Mouse (Mus musculus) MEL (cell line): Measurements from ENCODE around the gene Rnase13. TPM values are rescaled to one million over a fixed set of nuclear protein-coding genes. Genes with fewer than 3 reads are reported as not detected.

Experiments used
- DNase-seq: peaks from one replicate; pipeline ENCODE4 v3.0.0; 2011; ENCODE audit warnings: low read depth, low spot score
- H3K27ac ChIP-seq: 2 replicates; pipeline ENCODE4 v1.5.1; 2012; ENCODE audit warnings: low read depth, mild to moderate bottlenecking, control low read depth, low read length, moderate library complexity; ENCODE audit not compliant: control insufficient read depth
- H3K27me3 ChIP-seq, 2 experiments: fragments of 150-350 bp in 1 of 2; sonication (generic) in 1 of 2; 2 replicates each; pipeline ENCODE4 v1.6.1; 2012; ENCODE audit warnings: low read length in 2 of 2, mild to moderate bottlenecking in 2 of 2, improper control_type of control experiment in 1 of 2, moderate library complexity in 1 of 2; ENCODE audit not compliant: insufficient read depth in 2 of 2, control insufficient read depth in 1 of 2
- H3K36me3 ChIP-seq, 2 experiments: 2 replicates each; pipeline ENCODE4 v1.6.1; 2012 to 2014; ENCODE audit warnings: low read length in 2 of 2, improper control_type of control experiment in 1 of 2, inconsistent platforms in 1 of 2, mild to moderate bottlenecking in 1 of 2; ENCODE audit not compliant: insufficient read depth in 2 of 2, control insufficient read depth in 1 of 2
- H3K4me1 ChIP-seq, 2 experiments: fragments of 150-350 bp in 1 of 2; sonication (generic) in 1 of 2; 2 replicates each; pipeline ENCODE4 v1.6.1; 2012; ENCODE audit warnings: low read length in 2 of 2, improper control_type of control experiment in 1 of 2, mild to moderate bottlenecking in 1 of 2; ENCODE audit not compliant: insufficient read depth in 2 of 2, control insufficient read depth in 1 of 2
- H3K4me3 ChIP-seq, 2 experiments: fragments of 150-350 bp in 1 of 2; sonication (generic) in 1 of 2; 2 replicates each; pipeline ENCODE4 v1.5.1; 2012; ENCODE audit warnings: low read depth in 2 of 2, low read length in 2 of 2, mild to moderate bottlenecking in 2 of 2, moderate library complexity in 2 of 2, control low read depth in 1 of 2, improper control_type of control experiment in 1 of 2; ENCODE audit not compliant: control insufficient read depth in 1 of 2, insufficient read depth in 1 of 2
- H3K79me2 ChIP-seq: 2 replicates; pipeline ENCODE4 v1.6.1; 2012; ENCODE audit warnings: mild to moderate bottlenecking, low read length, moderate library complexity; ENCODE audit not compliant: control insufficient read depth, poor library complexity, insufficient read depth
- H3K9ac ChIP-seq: 2 replicates; pipeline ENCODE4 v1.6.1; 2012; ENCODE audit warnings: low read depth, mild to moderate bottlenecking, control low read depth, low read length, moderate library complexity; ENCODE audit not compliant: control insufficient read depth, poor library complexity, severe bottlenecking
- H3K9me3 ChIP-seq: fragments of 150-350 bp; sonication (generic); replicated peaks from 2 replicates; pipeline ENCODE4 v1.6.1; 2012; ENCODE audit warnings: mild to moderate bottlenecking, low read length, improper control_type of control experiment, moderate library complexity; ENCODE audit not compliant: insufficient read depth
- BHLHE40 ChIP-seq: IDR thresholded peaks from 2 replicates; pipeline ENCODE4 v1.6.1; 2012; ENCODE audit warnings: low read depth, mild to moderate bottlenecking, inconsistent platforms, low read length, improper control_type of control experiment, borderline replicate concordance
- CTCF ChIP-seq, 3 experiments: IDR thresholded peaks in 2 of 3; conservative IDR thresholded peaks in 1 of 3; 2 replicates each; pipeline ENCODE4 v1.5.1; 2011 to 2012; ENCODE audit warnings: low read length in 3 of 3, low read depth in 2 of 3, mild to moderate bottlenecking in 2 of 3, improper control_type of control experiment in 1 of 3, inconsistent platforms in 1 of 3, mixed read lengths in 1 of 3, moderate library complexity in 1 of 3; ENCODE audit not compliant: control insufficient read depth in 1 of 3, insufficient read depth in 1 of 3, poor library complexity in 1 of 3, severe bottlenecking in 1 of 3
- E2F4 ChIP-seq: IDR thresholded peaks from 2 replicates; pipeline ENCODE4 v1.6.1; 2011; ENCODE audit warnings: low read depth, low read length, improper control_type of control experiment, borderline replicate concordance
- ELF1 ChIP-seq: IDR thresholded peaks from 2 replicates; pipeline ENCODE4 v1.6.1; 2014; ENCODE audit warnings: low read depth, mild to moderate bottlenecking, inconsistent platforms, low read length, improper control_type of control experiment, moderate library complexity
- EP300 ChIP-seq, 2 experiments: IDR thresholded peaks; 2 replicates each; pipeline ENCODE4 v1.6.1; 2011; ENCODE audit warnings: improper control_type of control experiment in 2 of 2, low read length in 2 of 2, low read depth in 1 of 2, mild to moderate bottlenecking in 1 of 2
- GABPA ChIP-seq: IDR thresholded peaks from 2 replicates; pipeline ENCODE4 v1.6.1; 2012; ENCODE audit warnings: low read depth, mild to moderate bottlenecking, inconsistent platforms, low read length, improper control_type of control experiment, moderate library complexity
- GATA1 ChIP-seq: IDR thresholded peaks from 2 replicates; pipeline ENCODE4 v1.6.1; 2011; ENCODE audit warnings: low read depth, low read length, improper control_type of control experiment
- HCFC1 ChIP-seq: IDR thresholded peaks from 2 replicates; pipeline ENCODE4 v1.6.1; 2012; ENCODE audit warnings: low read depth, mild to moderate bottlenecking, inconsistent platforms, low read length, improper control_type of control experiment, moderate library complexity
- KAT2A ChIP-seq: conservative IDR thresholded peaks from 2 replicates; pipeline ENCODE4 v1.6.1; 2012; ENCODE audit warnings: low read depth, low read length, improper control_type of control experiment, inconsistent platforms
- MAZ ChIP-seq: IDR thresholded peaks from 2 replicates; pipeline ENCODE4 v1.6.1; 2012; ENCODE audit warnings: low read depth, mild to moderate bottlenecking, inconsistent platforms, low read length, improper control_type of control experiment
- MYB ChIP-seq: IDR thresholded peaks from 2 replicates; pipeline ENCODE4 v1.6.1; 2011; ENCODE audit warnings: mild to moderate bottlenecking, low read depth, low read length, improper control_type of control experiment
- POLR2A ChIP-seq, 2 experiments: IDR thresholded peaks; 2 replicates each; pipeline ENCODE4 v1.6.1; 2011 to 2012; ENCODE audit warnings: low read length in 2 of 2, mild to moderate bottlenecking in 2 of 2, control low read depth in 1 of 2, improper control_type of control experiment in 1 of 2, low read depth in 1 of 2, moderate library complexity in 1 of 2; ENCODE audit not compliant: control insufficient read depth in 1 of 2, insufficient read depth in 1 of 2, poor library complexity in 1 of 2
- POLR2AphosphoS2 ChIP-seq: IDR thresholded peaks from 2 replicates; pipeline ENCODE4 v1.6.1; 2011; ENCODE audit warnings: low read length, improper control_type of control experiment
- RAD21 ChIP-seq: IDR thresholded peaks from 2 replicates; pipeline ENCODE4 v1.6.1; 2011; ENCODE audit warnings: mild to moderate bottlenecking, low read depth, low read length, improper control_type of control experiment
- SIN3A ChIP-seq: IDR thresholded peaks from 2 replicates; pipeline ENCODE4 v1.6.1; 2012; ENCODE audit warnings: low read length, improper control_type of control experiment, inconsistent platforms
- SMC3 ChIP-seq: IDR thresholded peaks from 2 replicates; pipeline ENCODE4 v1.6.1; 2011; ENCODE audit warnings: low read depth, low read length, improper control_type of control experiment
- TAL1 ChIP-seq: IDR thresholded peaks from 2 replicates; pipeline ENCODE4 v1.6.1; 2012; ENCODE audit warnings: mild to moderate bottlenecking, inconsistent platforms, low read length, moderate library complexity, mixed read lengths
- TCF12 ChIP-seq: IDR thresholded peaks from 2 replicates; pipeline ENCODE4 v1.6.1; 2014; ENCODE audit warnings: low read depth, mild to moderate bottlenecking, inconsistent platforms, low read length, improper control_type of control experiment, moderate library complexity
- USF1 ChIP-seq: IDR thresholded peaks from 2 replicates; pipeline ENCODE4 v1.6.1; 2014; ENCODE audit warnings: low read depth, mild to moderate bottlenecking, inconsistent platforms, low read length, improper control_type of control experiment, moderate library complexity
- polyA plus RNA-seq, 2 experiments: library from polyadenylated mRNA; stranded (reverse) in 1 of 2; unstranded in 1 of 2; fragments of >175 nt in 1 of 2; fragments of >200 nt in 1 of 2; gene quantifications; 2 replicates each; pipeline versions ENCODE4 v1.2.1 to v1.2.4; 2012; ENCODE audit warnings: low replicate concordance in 2 of 2, low read depth in 1 of 2; ENCODE audit not compliant: insufficient read length in 2 of 2, insufficient read depth in 1 of 2, missing spikeins in 1 of 2
- total RNA-seq: library from RNA; depleted of rRNA; stranded (reverse); fragments of 300-350 nt; gene quantifications from 2 replicates; pipeline ENCODE4 v1.2.3, GENCODE M21; 2012

The Rnase13 gene
- total and polyA plus RNA-seq, 3 experiments, result not detected

GRCm38 (mm10) chr14:51895071-51895470 is 27.5 kb downstream of the Rnase13 start:
- H3K9ac ChIP-seq, result no peak overlapping the region
- TF ChIP-seq TCF12, result no peak
- TF ChIP-seq EP300 (IDR thresholded peaks at IDR 0.05; ENCODE audit: low read depth in 1 of 2, low read length in 2 of 2), result no peak
- no peak for TF ChIP-seq CTCF (IDR thresholded peaks at IDR 0.05 in 2 of 3, conservative IDR thresholded peaks at IDR 0.05 in 1 of 3; ENCODE audit: control insufficient read depth in 1 of 3, insufficient read depth in 1 of 3, low read depth in 2 of 3, low read length in 3 of 3, poor library complexity in 1 of 3, severe bottlenecking in 1 of 3)
- TF ChIP-seq SIN3A, result no peak
- no peak for TF ChIP-seq ELF1
- no peak for TF ChIP-seq POLR2A (IDR thresholded peaks at IDR 0.05; ENCODE audit: control insufficient read depth in 1 of 2, insufficient read depth in 1 of 2, low read depth in 1 of 2, low read length in 2 of 2, poor library complexity in 1 of 2)
- TF ChIP-seq KAT2A, result no peak
- TF ChIP-seq BHLHE40, result no peak
- TF ChIP-seq SMC3, result no peak
- no peak for TF ChIP-seq GABPA
- TF ChIP-seq E2F4, result no peak
- TF ChIP-seq RAD21, result no peak
- TF ChIP-seq USF1, result no peak
- no peak for TF ChIP-seq MAZ
- no peak for TF ChIP-seq POLR2AphosphoS2
- no peak overlapping the region for H3K4me3 ChIP-seq
- H3K36me3 ChIP-seq, result peaks cover 0 to 8% of the 10 kb centered on the region in 2 experiments; a peak in 2 of 4 replicates
- peaks cover 3 to 17% of the 10 kb centered on the region in 2 experiments; a peak in 3 of 4 replicates for H3K4me1 ChIP-seq
- no peaks in the 10 kb centered on the region for H3K27me3 ChIP-seq
- no peak overlapping the region for H3K27ac ChIP-seq
- H3K9me3 ChIP-seq, result no peaks in the 10 kb centered on the region
- H3K79me2 ChIP-seq, result no peaks in the 10 kb centered on the region
- no peak for DNase-seq

DNA sequence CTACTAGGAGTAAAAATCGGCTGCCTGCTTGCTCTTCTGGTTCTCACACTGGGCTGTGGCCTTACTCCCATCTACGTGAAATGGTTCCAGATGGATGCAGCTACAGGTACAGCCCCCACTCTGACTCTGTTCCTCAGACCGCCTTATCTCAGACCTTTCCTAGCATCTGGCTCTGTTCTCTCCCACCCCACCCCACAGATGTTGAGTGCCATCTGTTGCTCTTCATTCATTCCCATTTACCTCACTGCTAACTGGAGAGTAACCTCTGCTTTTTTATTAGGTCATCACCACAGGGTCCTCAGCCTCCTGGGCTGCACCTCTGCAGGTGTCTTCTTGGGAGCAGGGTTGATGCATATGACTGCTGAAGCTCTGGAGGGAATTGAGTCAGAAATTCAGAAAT is 28.8 kb downstream of the Rnase13 start:
- H3K79me2 ChIP-seq, result no peaks in the 10 kb centered on the region
- no peak overlapping the region for H3K27ac ChIP-seq
- H3K9ac ChIP-seq, result no peak overlapping the region
- peak; percentile 31 for DNase-seq
- peaks cover 0 to 8% of the 10 kb centered on the region in 2 experiments; a peak in 2 of 4 replicates for H3K36me3 ChIP-seq
- peaks cover 3 to 17% of the 10 kb centered on the region in 2 experiments; a peak in 3 of 4 replicates for H3K4me1 ChIP-seq
- H3K4me3 ChIP-seq, result no peak overlapping the region
- no peak for TF ChIP-seq HCFC1
- TF ChIP-seq BHLHE40, result no peak
- TF ChIP-seq ELF1, result no peak
- TF ChIP-seq TAL1, result peak; percentile 50
- no peak for TF ChIP-seq MYB
- TF ChIP-seq KAT2A, result no peak
- TF ChIP-seq EP300 (IDR thresholded peaks at IDR 0.05; ENCODE audit: low read depth in 1 of 2, low read length in 2 of 2), result peak in 1 of 2 experiments; percentile 36; a peak in 1 of 4 replicates
- TF ChIP-seq TCF12, result peak; percentile 53
- TF ChIP-seq GATA1, result 0 out of 2 replicates have a peak, but pooled peaks have one; percentile 22
- H3K9me3 ChIP-seq, result no peaks in the 10 kb centered on the region
- no peaks in the 10 kb centered on the region for H3K27me3 ChIP-seq
